8 mouse cellular contexts compared by ENCODE assay signal in genomic region chr5:124629641-124630040, GRCm38 (mm10). TPM values are rescaled to one million over a fixed set of nuclear protein-coding genes. Genes with fewer than 3 reads are reported as not detected.
A peak's percentile ranks its signal among the peaks of the same experiment; 100 is the strongest.
DNase-seq lines count a peak whose midpoint lies in the region; ATAC-seq and TF ChIP-seq lines count a peak whose summit lies in the region.

No protein-coding gene starts in this region.

- ATAC-seq in megakaryocyte-erythroid progenitor cell, adult 5-6 weeks (replicated peaks; ENCODE audit: low FRiP score, low TSS enrichment, poor library complexity, severe bottlenecking), result 0 out of 2 replicates have a peak, but pooled peaks have one; percentile 8

- H3K4me3 ChIP-seq in spleen, adult 2 months (ENCODE audit: extremely low read depth, insufficient read depth, insufficient read length), result peak overlapping the region; percentile 96
- peak overlapping the region; percentile 96 for H3K4me3 ChIP-seq in embryonic fibroblast, embryonic 13.5 days (ENCODE audit: insufficient read depth, low read length)

- no peak for DNase-seq in spleen, adult 2 months (ENCODE audit: low read depth in 1 of 2, low spot score in 2 of 2)
- no peak for DNase-seq in spleen, postnatal 4 days (ENCODE audit: low spot score in 2 of 2)
- DNase-seq in kidney, adult 9 months, result peak; percentile 27
- no peak for DNase-seq in left cerebral cortex, adult 11 months (ENCODE audit: low spot score)
- DNase-seq in ovary, postnatal 36 days (ENCODE audit: low spot score), result no peak
- DNase-seq in urinary bladder, postnatal 4 days (ENCODE audit: low spot score in 2 of 2), result no peak

- TF ChIP-seq POLR2A in spleen, adult 2 months (IDR thresholded peaks at IDR 0.05; ENCODE audit: low read depth, low read length), result no peak
- TF ChIP-seq POLR2A in embryonic fibroblast, embryonic 13.5 days (IDR thresholded peaks at IDR 0.05; ENCODE audit: low read depth, low read length), result no peak

- WGBS in spleen, adult 2 months, result 10% methylated on average over 11 of the region's 11 CpGs

- TF ChIP-seq CTCF in spleen, adult 2 months (IDR thresholded peaks at IDR 0.05; ENCODE audit: extremely low read depth, insufficient read depth, insufficient read length, insufficient replicate concordance), result no peak
- TF ChIP-seq CTCF in embryonic fibroblast, embryonic 13.5 days (IDR thresholded peaks at IDR 0.05; ENCODE audit: borderline replicate concordance, insufficient read depth, low read length), result no peak

- peaks cover 5% of the 10 kb centered on the region for H3K36me3 ChIP-seq in spleen, adult 2 months (ENCODE audit: control insufficient read depth, insufficient read depth, low read length)

- peaks cover 10% of the 10 kb centered on the region for H3K4me1 ChIP-seq in spleen, adult 2 months (ENCODE audit: control insufficient read depth, insufficient read depth, insufficient read length)
- peaks cover 3% of the 10 kb centered on the region; the same call in 1 of the 2 replicates for H3K4me1 ChIP-seq in embryonic fibroblast, embryonic 13.5 days (ENCODE audit: control insufficient read depth, insufficient read depth, low read length)

- no peaks in the 10 kb centered on the region for H3K27me3 ChIP-seq in spleen, adult 2 months (ENCODE audit: control insufficient read depth, insufficient read depth, low read length)

- no peak overlapping the region for H3K27ac ChIP-seq in spleen, adult 2 months (ENCODE audit: insufficient read depth, low read length)
- H3K27ac ChIP-seq in embryonic fibroblast, embryonic 13.5 days (ENCODE audit: insufficient read depth, low read length), result no peak overlapping the region

RNA-seq across cellular contexts. Expression of gene Atp6v0a2, which starts 1.3 kb away (rescaled TPM):
- 35.7 and 36.2 TPM in 2 replicates for polyA plus RNA-seq in spleen, adult 2 months (2012; rRNA removed)
- polyA plus RNA-seq in embryonic fibroblast, embryonic 13.5 days (2011; ENCODE audit: insufficient read length, low read depth, missing spikeins), result 46.6 and 50.4 TPM in 2 replicates
- 25.7 and 28.3 TPM in 2 replicates for total RNA-seq in megakaryocyte-erythroid progenitor cell, adult 5-6 weeks (2014; fragmentation: Nextera tagmentation)
- 18.2 and 19.2 TPM in 2 replicates for total RNA-seq in megakaryocyte-erythroid progenitor cell, adult 5-6 weeks (2017)

RNA-seq across cellular contexts. Expression of gene Gtf2h3, which starts 50.7 kb away (rescaled TPM):
- polyA plus RNA-seq in spleen, adult 2 months (2012; rRNA removed), result 25.9 and 29.4 TPM in 2 replicates
- polyA plus RNA-seq in embryonic fibroblast, embryonic 13.5 days (2011; ENCODE audit: insufficient read length, low read depth, missing spikeins), result 39.9 and 48.2 TPM in 2 replicates
- total RNA-seq in megakaryocyte-erythroid progenitor cell, adult 5-6 weeks (2014; fragmentation: Nextera tagmentation), result 43.2 and 61.5 TPM in 2 replicates
- 71.7 and 80.0 TPM in 2 replicates for total RNA-seq in megakaryocyte-erythroid progenitor cell, adult 5-6 weeks (2017)

RNA-seq across cellular contexts. Expression of gene Eif2b1, which starts 50.7 kb away (rescaled TPM):
- 9.8 and 11.6 TPM in 2 replicates for polyA plus RNA-seq in spleen, adult 2 months (2012; rRNA removed)
- 43.6 and 49.8 TPM in 2 replicates for polyA plus RNA-seq in embryonic fibroblast, embryonic 13.5 days (2011; ENCODE audit: insufficient read length, low read depth, missing spikeins)
- 62.9 and 86.1 TPM in 2 replicates for total RNA-seq in megakaryocyte-erythroid progenitor cell, adult 5-6 weeks (2014; fragmentation: Nextera tagmentation)
- 56.2 and 57.5 TPM in 2 replicates for total RNA-seq in megakaryocyte-erythroid progenitor cell, adult 5-6 weeks (2017)
